Mouse (Mus musculus): ENCODE measurements at regions not wholly inside any gene's neighbourhood (a gene's known extent, or its start where the extent isn't known, plus 50 kb on each side); places are given as distances from the start of the nearest gene placed in this dataset.

DNA sequence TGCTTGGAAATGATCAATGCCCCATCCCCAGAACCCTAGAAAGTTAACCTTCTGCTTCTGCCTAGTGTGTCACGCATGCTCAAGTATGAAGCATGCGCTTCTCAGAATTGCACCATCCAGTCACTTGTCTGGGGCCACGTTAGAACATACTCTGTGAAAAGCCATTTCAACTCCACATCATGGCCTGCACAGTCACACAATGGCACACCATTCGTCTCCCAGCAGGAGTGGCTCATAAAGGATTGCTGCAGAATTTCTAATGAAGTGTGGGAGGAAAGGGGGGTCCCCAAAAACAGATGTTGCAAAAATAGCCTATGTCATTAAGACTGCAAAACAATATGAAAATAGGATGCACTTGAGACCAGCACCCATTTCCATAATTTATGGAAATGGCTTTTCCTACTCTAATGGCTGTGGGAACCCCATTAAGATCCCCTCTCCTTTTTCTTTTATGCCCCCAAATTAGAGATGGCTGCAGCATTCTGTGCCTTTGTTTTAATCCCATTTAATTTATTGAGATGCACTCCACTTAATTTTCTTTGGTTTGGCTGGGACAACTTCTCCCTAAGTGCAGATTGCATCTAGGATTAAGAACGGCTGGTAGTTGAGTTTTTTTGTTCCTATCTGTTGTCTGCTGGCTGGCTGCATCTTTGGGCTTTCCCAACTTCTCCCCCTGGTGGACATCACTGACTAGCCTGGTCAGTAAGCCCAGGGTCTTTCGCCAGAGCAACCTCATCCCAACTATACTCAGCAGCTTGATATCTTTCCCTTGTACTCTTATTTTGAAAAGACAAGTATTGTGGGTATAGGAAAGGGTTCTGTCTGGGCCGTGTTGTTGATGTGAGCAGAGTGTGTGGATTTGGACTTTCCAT is 294.5 kb downstream of the Med10 start:
- TF ChIP-seq POLR2A (IDR thresholded peaks at IDR 0.05; ENCODE audit: extremely low read depth, insufficient read depth, low read length) (no peak), CTCF (IDR thresholded peaks at IDR 0.05; ENCODE audit: low read depth, low read length) (no peak)

Data from liver, adult 2 months (tissue).